Mouse (Mus musculus): ENCODE results near the gene Fgfrl1.
A peak's percentile ranks its signal among the peaks of the same experiment; 100 is the strongest.

Fgfrl1 gene

DNA sequence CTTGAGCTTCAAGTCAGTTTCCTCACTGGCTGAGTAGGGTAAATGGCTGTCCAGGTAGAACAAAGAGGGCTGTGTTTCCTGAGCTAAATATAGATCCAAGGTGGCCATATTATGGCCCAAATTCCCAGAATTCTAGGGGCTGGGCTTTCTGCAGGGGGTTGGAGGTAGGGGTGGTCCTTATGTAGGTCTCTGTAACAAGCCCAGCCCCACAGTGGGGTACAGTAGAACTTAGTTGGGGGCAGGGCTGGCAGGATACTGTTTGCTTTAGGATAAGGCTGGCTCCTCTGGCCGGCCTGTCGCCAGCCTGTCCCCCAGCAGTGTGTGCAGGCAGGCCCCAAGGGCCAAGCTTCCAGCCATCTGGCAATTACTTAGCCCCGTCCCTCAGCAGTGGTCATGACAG lies 8.2 kb downstream of the Fgfrl1 start:
- DNase-seq (ENCODE audit: low read depth, low spot score), result no peak

DNA sequence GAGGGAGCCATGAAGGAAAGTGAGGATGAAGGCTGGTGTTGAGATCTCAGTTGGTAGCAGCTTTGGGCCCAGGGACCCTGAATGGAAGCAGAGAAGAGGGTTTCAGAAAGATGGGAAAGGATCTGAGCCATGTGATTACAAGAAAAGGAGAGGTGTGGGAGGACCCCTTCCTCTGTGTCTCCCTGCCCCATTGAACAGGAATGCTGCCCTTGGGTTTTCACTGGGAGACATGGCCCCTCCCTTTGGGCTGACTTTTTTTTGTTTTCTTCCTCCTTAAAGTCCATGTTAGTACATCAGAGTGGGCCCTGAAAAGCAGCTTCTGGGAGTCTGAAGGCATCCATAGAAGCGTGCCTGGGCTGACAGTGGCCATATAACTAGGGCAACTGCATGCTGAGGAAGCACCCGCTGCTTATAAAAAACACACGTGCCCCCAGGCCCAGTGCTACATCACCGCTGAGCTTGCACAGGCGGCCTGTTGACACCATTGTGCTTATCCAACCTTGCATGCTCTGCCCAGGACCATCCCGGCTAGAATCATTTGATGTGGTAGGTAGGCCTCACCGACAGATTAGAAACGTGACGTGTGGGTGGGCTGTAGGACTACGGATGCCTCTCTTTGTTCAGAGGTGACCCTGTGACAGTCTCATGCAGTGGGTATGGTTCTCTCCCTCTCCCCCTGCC lies 9.3 kb downstream of the Fgfrl1 start:
- DNase-seq (ENCODE audit: low read depth, low spot score), result no peak

- DNase-seq (ENCODE audit: low read depth, low spot score), result no peak
Measured at GRCm38 (mm10) chr5:108703754-108704626, 11.8 kb downstream of the Fgfrl1 start.

DNA sequence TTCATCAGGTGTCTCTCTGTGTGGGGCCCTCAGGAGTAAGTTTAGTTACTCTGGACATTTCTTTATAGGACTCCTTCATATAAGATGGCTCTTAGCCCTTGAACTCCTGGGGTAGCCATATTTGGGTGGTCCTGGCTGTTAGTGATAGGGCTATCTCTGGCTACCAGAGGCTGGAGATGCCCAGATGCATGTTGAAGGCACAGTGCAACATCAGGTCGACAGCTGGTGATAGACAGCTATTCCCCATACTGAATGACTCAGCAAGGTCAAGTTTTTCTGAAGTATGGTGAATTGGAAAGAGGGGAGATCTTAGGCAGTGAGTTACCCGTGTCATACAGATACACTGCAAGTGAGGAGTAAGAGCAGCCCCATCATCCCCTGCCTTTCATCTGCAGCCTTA lies 15.6 kb downstream of the Fgfrl1 start:
- DNase-seq (ENCODE audit: low read depth, low spot score), result no peak

DNA sequence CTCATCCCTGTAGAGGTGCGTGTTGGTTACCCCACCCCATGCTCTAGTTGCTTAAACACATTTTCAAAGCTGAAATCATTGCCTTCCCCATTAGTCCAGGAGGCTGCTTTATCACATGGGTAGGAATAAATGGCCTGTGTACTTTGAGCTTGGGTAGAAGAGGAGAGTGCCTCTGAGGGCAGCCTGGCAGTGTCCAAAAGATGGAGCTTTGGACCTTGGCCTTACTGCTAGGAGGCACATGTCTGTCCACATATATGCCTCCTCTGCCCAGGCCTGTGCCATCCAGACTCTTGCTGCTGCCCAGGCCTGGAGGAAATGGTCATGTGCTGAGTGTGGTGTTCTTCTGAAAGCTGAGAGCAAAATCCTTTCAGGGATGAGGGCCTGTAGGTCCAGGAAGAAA lies 16.2 kb downstream of the Fgfrl1 start:
- DNase-seq (ENCODE audit: low read depth, low spot score), result no peak

GRCm38 (mm10) chr5:108708981-108709731 lies 17.0 kb downstream of the Fgfrl1 start:
- DNase-seq (ENCODE audit: low read depth, low spot score), result no peak

DNA sequence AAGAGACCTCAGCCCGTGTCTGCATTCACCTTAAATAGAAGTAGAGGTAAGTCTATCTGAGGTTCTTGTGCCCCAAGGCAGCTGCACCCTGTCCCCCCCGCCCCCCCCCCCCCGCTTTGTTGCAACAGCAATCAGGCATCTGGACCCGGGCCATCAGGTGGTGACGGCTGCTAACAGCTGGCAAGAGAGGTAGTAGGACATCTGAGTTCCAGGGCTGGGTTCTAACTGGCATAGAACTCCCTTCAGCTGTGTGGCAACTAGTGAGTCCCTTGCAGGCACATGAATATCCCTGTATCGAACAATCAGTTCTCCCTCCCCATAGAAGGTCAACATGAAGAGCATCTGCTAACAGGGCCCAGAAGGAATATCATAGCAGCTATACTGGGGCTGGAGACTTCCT lies 19.8 kb downstream of the Fgfrl1 start:
- DNase-seq (ENCODE audit: low read depth, low spot score), result no peak

DNA sequence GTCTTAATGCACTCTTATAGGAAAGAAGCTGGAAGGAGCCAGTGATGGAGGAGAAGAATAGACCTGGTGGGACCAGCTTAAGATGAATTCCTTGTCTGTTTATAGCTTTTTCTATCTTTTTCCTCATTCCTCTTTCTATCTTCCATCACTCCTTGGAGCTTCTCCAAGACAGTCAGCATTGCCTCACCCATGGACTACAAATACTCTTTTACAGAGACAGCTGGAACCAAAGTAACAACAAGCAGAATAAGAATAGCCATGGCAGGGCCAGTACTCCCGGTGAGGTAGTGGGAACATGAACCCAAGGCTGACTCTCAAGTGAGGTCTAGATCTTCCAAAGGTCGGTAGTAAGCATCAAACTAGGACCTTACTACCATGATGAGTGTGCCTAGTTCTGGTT lies 20.9 kb downstream of the Fgfrl1 start:
- DNase-seq (ENCODE audit: low read depth, low spot score), result no peak

DNA sequence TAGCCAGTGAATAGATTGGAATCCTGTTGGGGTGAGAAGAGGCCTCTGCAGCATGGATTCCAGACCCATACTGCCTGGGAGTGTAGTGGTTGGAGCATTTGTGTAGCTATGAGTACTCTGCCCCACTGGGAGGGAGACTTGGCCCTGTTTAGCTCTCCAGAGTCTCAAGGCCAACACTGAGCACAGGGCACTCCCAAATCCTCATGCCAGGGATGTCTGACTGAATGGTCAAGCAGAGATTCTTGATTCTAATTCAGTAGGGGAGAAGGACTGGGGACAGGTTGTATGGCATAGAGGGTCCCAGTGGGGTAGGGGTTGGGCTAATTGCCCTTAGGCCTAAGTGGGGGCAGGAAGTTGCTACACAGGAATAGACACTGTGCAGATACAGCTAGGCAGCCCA lies 21.5 kb downstream of the Fgfrl1 start:
- DNase-seq (ENCODE audit: low read depth, low spot score), result no peak

DNA sequence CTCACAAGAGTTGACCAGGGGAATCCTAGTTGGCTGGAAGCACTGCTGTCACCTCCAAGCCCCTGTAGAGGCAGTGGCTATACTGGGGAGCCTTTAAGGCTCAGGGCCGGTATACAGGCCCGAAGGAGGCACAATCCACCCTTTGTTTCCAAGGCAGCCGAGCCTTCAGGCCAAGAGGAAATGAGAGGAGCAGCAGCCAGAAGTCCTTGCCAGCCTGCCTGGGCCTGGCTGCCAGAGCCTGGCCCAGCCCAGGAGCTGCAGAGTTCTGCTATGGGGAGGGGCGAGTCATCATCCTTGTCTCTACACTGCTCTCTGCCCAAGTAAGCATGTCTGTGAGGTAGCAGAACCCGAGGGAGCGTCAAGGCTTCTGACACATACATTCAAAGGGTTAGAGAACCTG lies 22.0 kb downstream of the Fgfrl1 start:
- DNase-seq (ENCODE audit: low read depth, low spot score), result no peak

DNA sequence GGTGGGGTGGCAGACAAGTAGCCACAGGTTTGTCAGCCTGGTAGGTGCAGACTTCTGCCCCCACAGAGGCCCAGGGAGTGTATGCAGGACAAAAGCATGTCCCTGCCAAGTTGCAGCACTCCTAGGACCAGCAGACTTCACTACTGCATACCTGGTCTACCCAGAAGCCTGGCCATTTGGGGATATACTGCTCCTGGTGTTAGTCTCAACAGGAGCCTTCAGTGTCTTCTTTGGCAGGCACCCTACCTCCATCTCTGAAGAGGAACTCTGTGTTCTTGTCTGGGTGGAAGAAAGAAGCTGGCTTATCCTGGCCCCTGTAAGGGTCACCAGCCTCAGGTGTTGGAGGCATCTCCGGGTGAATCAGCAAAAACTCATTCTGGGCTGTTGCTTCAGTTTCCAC lies 23.8 kb downstream of the Fgfrl1 start:
- DNase-seq (ENCODE audit: low read depth, low spot score), result no peak

DNA sequence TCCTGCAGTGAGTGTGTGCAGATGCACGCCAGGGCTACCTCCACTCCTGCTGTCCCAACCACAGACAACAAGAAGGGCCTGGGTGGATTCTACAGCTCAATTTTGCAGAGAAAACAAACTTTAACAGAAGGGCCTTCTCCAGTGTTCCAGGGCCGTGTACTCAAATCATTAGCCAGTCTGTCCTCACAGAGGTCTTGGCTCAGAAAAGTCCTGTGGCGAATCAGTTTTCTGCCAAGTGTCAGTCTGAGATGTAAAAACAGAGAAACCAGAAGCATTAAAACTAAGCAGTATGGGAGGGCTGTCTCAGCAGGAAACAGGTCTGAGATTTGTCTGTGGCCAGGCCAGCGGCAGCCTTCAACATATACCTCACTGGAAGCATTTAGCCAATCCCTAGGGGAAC lies 25.9 kb downstream of the Fgfrl1 start:
- DNase-seq (ENCODE audit: low read depth, low spot score), result no peak

DNA sequence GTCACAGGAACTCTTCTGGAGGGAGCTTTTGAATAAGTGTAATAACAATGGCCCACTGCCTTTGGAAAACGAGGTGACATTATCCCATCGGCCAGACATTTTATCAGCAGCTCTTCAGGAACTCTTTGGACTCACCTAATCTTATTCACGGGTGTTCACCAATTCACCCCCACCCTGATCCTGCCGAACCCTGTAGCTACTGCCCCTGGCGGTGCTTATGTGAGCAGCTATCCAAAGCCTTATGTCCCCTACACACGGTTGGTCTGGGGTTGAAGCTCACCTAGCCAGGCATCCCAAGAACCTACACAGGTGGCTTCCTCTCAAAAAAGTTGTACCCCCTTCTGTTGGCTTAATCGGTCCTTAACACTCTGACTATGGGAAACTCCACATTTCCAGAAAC lies 27.6 kb downstream of the Fgfrl1 start:
- no peak for DNase-seq (ENCODE audit: low read depth, low spot score)

GRCm38 (mm10) chr5:108724006-108724405 lies 31.8 kb downstream of the Fgfrl1 start:
- DNase-seq (ENCODE audit: low read depth, low spot score), result no peak

DNA sequence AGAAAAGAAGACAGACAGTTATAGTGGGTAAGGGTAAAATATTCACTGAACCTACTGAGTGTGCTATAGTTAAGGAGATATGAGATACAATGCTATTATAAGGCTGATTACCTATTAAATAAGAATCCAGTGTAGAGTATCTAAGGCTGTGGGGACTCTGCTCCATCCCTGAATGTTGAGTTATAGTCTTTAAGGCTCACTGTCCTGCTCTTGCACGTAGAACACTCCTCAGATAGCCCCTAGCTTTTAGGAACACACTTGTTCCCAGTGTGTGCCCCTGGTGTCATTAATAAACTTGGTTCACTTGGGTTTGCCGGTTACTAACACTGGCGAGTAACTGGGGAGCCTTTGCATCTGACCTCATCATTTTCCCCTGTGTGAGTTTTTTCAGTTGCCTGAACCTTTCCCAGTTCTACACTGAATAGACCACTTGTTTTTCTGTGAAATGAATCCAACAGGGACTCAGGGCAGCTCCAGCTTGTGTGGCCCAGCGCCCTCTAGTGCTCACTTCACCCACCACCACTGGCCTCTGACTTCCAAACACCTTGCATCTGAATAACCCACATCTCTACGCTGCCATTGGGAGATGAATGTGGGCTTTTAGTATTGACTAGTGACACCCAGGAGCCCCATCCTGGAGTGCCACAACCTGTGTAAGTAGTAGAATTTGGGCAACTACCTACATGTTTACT lies 34.5 kb downstream of the Fgfrl1 start:
- peak; percentile 9 for DNase-seq (ENCODE audit: low read depth, low spot score)

GRCm38 (mm10) chr5:108727425-108727824 lies 35.2 kb downstream of the Fgfrl1 start:
- DNase-seq (ENCODE audit: low read depth, low spot score), result no peak

- no peak for DNase-seq (ENCODE audit: low read depth, low spot score)
Measured at GRCm38 (mm10) chr5:108741844-108742243, 49.7 kb downstream of the Fgfrl1 start.

- no peak for DNase-seq (ENCODE audit: low read depth, low spot score)
Measured at GRCm38 (mm10) chr5:108742596-108742995, 50.4 kb downstream of the Fgfrl1 start.

GRCm38 (mm10) chr5:108743856-108744255 lies 51.7 kb downstream of the Fgfrl1 start:
- no peak for DNase-seq (ENCODE audit: low read depth, low spot score)

DNA sequence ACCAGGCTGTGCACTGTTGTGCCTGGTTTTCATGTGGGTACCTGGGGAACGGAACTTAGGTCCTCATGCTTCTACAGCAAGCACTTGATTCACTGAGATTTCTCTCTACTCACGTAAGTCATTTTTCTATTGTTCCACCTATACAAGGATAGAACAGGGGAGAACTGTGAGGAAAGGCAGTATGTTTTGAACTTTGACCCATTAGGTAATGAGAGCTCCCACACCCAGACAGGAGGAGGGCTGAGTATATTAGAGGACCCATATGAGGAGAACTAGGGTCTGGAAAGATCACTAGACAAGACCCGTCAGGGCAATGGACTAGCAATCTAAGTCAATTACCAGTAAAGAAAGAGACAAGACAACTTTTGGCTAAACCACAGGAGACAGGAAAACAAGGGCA lies 52.4 kb downstream of the Fgfrl1 start:
- no peak for DNase-seq (ENCODE audit: low read depth, low spot score)

- DNase-seq (ENCODE audit: low read depth, low spot score), result no peak
Measured at GRCm38 (mm10) chr5:108750328-108751210, 58.4 kb downstream of the Fgfrl1 start.

All from retina, adult 2 months (tissue).